Mouse (Mus musculus) kidney, postnatal 0 days (tissue): Measurements from ENCODE around the gene 4933430I17Rik. TPM values are rescaled to one million over a fixed set of nuclear protein-coding genes. Genes with fewer than 3 reads are reported as not detected.
"Not testable (repeated sequence)": the region's sequence is repeated elsewhere in the genome, so short reads cannot be mapped to it uniquely, and the experiment has no call there.

Source experiments
- ATAC-seq: fragments of 200-750 bp; cut with Nextera tagmentation; replicated peaks from 2 replicates; pipeline ENCODE4 v1.8.0; 2017; ENCODE audit warnings: low read depth, moderate number of reproducible peaks, moderate TSS enrichment, moderate library complexity; ENCODE audit not compliant: low FRiP score
- DNase-seq: peaks from one replicate; pipeline ENCODE4 v3.0.0-alpha.2; 2016; ENCODE audit warnings: low spot score
- H3K27ac ChIP-seq: fragments of 300-500 bp; sonication (generic); 2 replicates; pipeline ENCODE4 v1.5.1; 2014; ENCODE audit warnings: mild to moderate bottlenecking
- H3K27me3 ChIP-seq: fragments of 300-500 bp; sonication (generic); 2 replicates; pipeline ENCODE4 v1.6.1; 2014; ENCODE audit warnings: low read length, mixed read lengths; ENCODE audit not compliant: insufficient read depth
- H3K36me3 ChIP-seq: fragments of 300-500 bp; sonication (generic); 2 replicates; pipeline ENCODE4 v1.6.1; 2014; ENCODE audit warnings: low read length, mixed read lengths; ENCODE audit not compliant: insufficient read depth
- H3K4me1 ChIP-seq: fragments of 300-500 bp; sonication (generic); replicated peaks from 2 replicates; pipeline ENCODE4 v1.6.1; 2014; ENCODE audit warnings: antibody characterized with exemption, low read length, mixed read lengths; ENCODE audit not compliant: insufficient read depth
- H3K4me2 ChIP-seq: fragments of 300-500 bp; sonication (generic); 2 replicates; pipeline ENCODE4 v1.6.1; 2014; ENCODE audit warnings: mild to moderate bottlenecking, low read length, moderate library complexity, mixed read lengths
- H3K4me3 ChIP-seq: fragments of 300-500 bp; sonication (generic); replicated peaks from 2 replicates; pipeline ENCODE4 v1.5.1; 2014; ENCODE audit warnings: low read depth, low read length
- H3K9ac ChIP-seq: fragments of 300-500 bp; sonication (generic); 2 replicates; pipeline ENCODE4 v1.6.1; 2014; ENCODE audit warnings: low read depth, low read length
- H3K9me3 ChIP-seq: fragments of 300-500 bp; sonication (generic); replicated peaks from 2 replicates; pipeline ENCODE4 v1.6.1; 2016; ENCODE audit warnings: low read length, inconsistent platforms, mixed read lengths
- CTCF ChIP-seq: IDR thresholded peaks from 2 replicates; pipeline ENCODE4 v1.5.1; 2016; ENCODE audit warnings: antibody characterized with exemption, low read depth, mild to moderate bottlenecking, moderate library complexity
- WGBS: fragments of 180-500 bp; shearing (Covaris S2); extraction: QIAGEN DNeasy Blood & Tissue Kit; methylation state at CpG from one replicate; pipeline ENCODE4 v1.1.7; 2014; 5-methylcytosine and 5-hydroxymethylcytosine counted together
- polyA plus RNA-seq: library from polyadenylated mRNA; unstranded; fragments of >200 nt; fragmentation: Nextera tagmentation; extraction: Ambion mirVana; gene quantifications from 2 replicates; pipeline ENCODE4 v1.2.1, GENCODE M21; 2015

4933430I17Rik gene
- polyA plus RNA-seq, 1 experiment from 2014 or later: 0.45 TPM

- H3K4me3 ChIP-seq: no peak overlapping the region
- no peak for TF ChIP-seq CTCF
- no peaks in the 10 kb centered on the region for H3K27me3 ChIP-seq
- H3K4me2 ChIP-seq: no peak overlapping the region
- H3K4me1 ChIP-seq: peaks cover 10% of the 10 kb centered on the region; the same call in 1 of the 2 replicates
- 89% methylated on average over 8 of the region's 8 CpGs for WGBS
- no peak overlapping the region for H3K9ac ChIP-seq
- H3K9me3 ChIP-seq: no peaks in the 10 kb centered on the region
- no peak for DNase-seq
- no peak for ATAC-seq
- H3K36me3 ChIP-seq: no peaks in the 10 kb centered on the region
- H3K27ac ChIP-seq: no peak overlapping the region
Observed at GRCm38 (mm10) chr4:62587067-62587466, 61.9 kb downstream of the 4933430I17Rik start.

GRCm38 (mm10) chr4:62590878-62591277 lies 65.7 kb downstream of the 4933430I17Rik start:
- WGBS: 97% methylated on average over 1 of the region's 1 CpGs
- Histone ChIP-seq H3K4me3 (no peak overlapping the region), H3K4me2 (no peak overlapping the region), H3K36me3 (no peaks in the 10 kb centered on the region), H3K9ac (no peak overlapping the region), H3K27me3 (no peaks in the 10 kb centered on the region), H3K4me1 (peaks cover 6% of the 10 kb centered on the region; the same call in 1 of the 2 replicates), H3K9me3 (no peaks in the 10 kb centered on the region), H3K27ac (no peak overlapping the region)
- TF ChIP-seq CTCF: no peak
- DNase-seq: no peak
- no peak for ATAC-seq

- Histone ChIP-seq H3K9me3 (no peaks in the 10 kb centered on the region), H3K4me3 (no peak overlapping the region), H3K4me2 (no peak overlapping the region; the same call in 1 of the 2 replicates), H3K4me1 (peaks cover 6% of the 10 kb centered on the region; the same call in 1 of the 2 replicates), H3K27me3 (no peaks in the 10 kb centered on the region), H3K36me3 (no peaks in the 10 kb centered on the region), H3K27ac (no peak overlapping the region), H3K9ac (0 out of 2 replicates have a peak overlapping the region, but pooled peaks have one; percentile 37)
- 20% methylated on average over 11 of the region's 11 CpGs for WGBS
- DNase-seq (peak; percentile 60), ATAC-seq (no peak)
- no peak for TF ChIP-seq CTCF
Observed at GRCm38 (mm10) chr4:62591326-62591725, 66.2 kb downstream of the 4933430I17Rik start.

- WGBS: 89% methylated on average over 24 of the region's 24 CpGs
- not testable (repeated sequence) for H3K4me2 ChIP-seq, ATAC-seq, H3K27me3 ChIP-seq, H3K9me3 ChIP-seq, H3K4me3 ChIP-seq, H3K36me3 ChIP-seq, H3K9ac ChIP-seq, DNase-seq, H3K27ac ChIP-seq, H3K4me1 ChIP-seq
Observed at GRCm38 (mm10) chr4:62593546-62594240, 68.5 kb downstream of the 4933430I17Rik start.

- 86% methylated on average over 5 of the region's 5 CpGs for WGBS
- no peaks in the 10 kb centered on the region for H3K27me3 ChIP-seq
- DNase-seq (no peak), ATAC-seq (no peak)
- H3K4me2 ChIP-seq: no peak overlapping the region
- H3K9ac ChIP-seq: no peak overlapping the region
- no peak overlapping the region for H3K4me3 ChIP-seq
- H3K9me3 ChIP-seq: no peaks in the 10 kb centered on the region
- H3K27ac ChIP-seq: no peak overlapping the region
- peaks cover 6% of the 10 kb centered on the region; the same call in 1 of the 2 replicates for H3K4me1 ChIP-seq
- no peak for TF ChIP-seq CTCF
- H3K36me3 ChIP-seq: no peaks in the 10 kb centered on the region
Observed at GRCm38 (mm10) chr4:62594442-62594841, 69.3 kb downstream of the 4933430I17Rik start.

- ATAC-seq (no peak), DNase-seq (no peak)
- Histone ChIP-seq H3K27ac (no peak overlapping the region), H3K36me3 (no peaks in the 10 kb centered on the region), H3K4me2 (no peak overlapping the region), H3K9me3 (no peaks in the 10 kb centered on the region), H3K9ac (no peak overlapping the region), H3K27me3 (no peaks in the 10 kb centered on the region), H3K4me3 (no peak overlapping the region), H3K4me1 (peaks cover 6% of the 10 kb centered on the region; the same call in 1 of the 2 replicates)
- no peak for TF ChIP-seq CTCF
- 44% methylated on average over 5 of the region's 5 CpGs for WGBS
Observed at GRCm38 (mm10) chr4:62596051-62596450, 70.9 kb downstream of the 4933430I17Rik start.

Other genes with a start within 250 kb of the 4933430I17Rik start
- 19.2 and 21.7 TPM in 2 replicates for gene Fkbp15, start 164.8 kb upstream of the 4933430I17Rik start, polyA plus RNA-seq
- gene Slc31a1, start 164.6 kb upstream of the 4933430I17Rik start, polyA plus RNA-seq: 48.3 and 55.9 TPM in 2 replicates
- gene Cdc26, start 116.7 kb upstream of the 4933430I17Rik start, polyA plus RNA-seq: 137 and 138 TPM in 2 replicates
- gene Prpf4, start 116.6 kb upstream of the 4933430I17Rik start, polyA plus RNA-seq: 14.8 and 16.1 TPM in 2 replicates
- 2.4 and 2.6 TPM in 2 replicates for gene Rnf183, start 90.1 kb upstream of the 4933430I17Rik start, polyA plus RNA-seq
- gene Wdr31, start 54.5 kb upstream of the 4933430I17Rik start, polyA plus RNA-seq: 10.1 and 10.6 TPM in 2 replicates
- 38.2 and 38.9 TPM in 2 replicates for gene Bspry, start 45.3 kb upstream of the 4933430I17Rik start, polyA plus RNA-seq
- gene Hdhd3, start 21.9 kb upstream of the 4933430I17Rik start, polyA plus RNA-seq: 16.0 and 17.7 TPM in 2 replicates
- gene Alad, start 5.5 kb upstream of the 4933430I17Rik start, polyA plus RNA-seq: 109 and 119 TPM in 2 replicates
- 62.0 and 71.2 TPM in 2 replicates for gene Pole3, start 301 bp upstream of the 4933430I17Rik start, polyA plus RNA-seq
- gene Rgs3, start 34.5 kb downstream of the 4933430I17Rik start, polyA plus RNA-seq: 41.4 and 44.3 TPM in 2 replicates